Mouse (Mus musculus) MEL (cell line): Measurements from ENCODE around the gene Hebp1.

Experiments used
- CHD2 ChIP-seq: IDR thresholded peaks from 2 replicates; pipeline ENCODE4 v1.6.1; 2011; ENCODE audit warnings: low read length, improper control_type of control experiment
- CTCF ChIP-seq, 3 experiments: IDR thresholded peaks in 2 of 3; conservative IDR thresholded peaks in 1 of 3; 2 replicates each; pipeline ENCODE4 v1.5.1; 2011 to 2012; ENCODE audit warnings: low read length in 3 of 3, low read depth in 2 of 3, mild to moderate bottlenecking in 2 of 3, improper control_type of control experiment in 1 of 3, inconsistent platforms in 1 of 3, mixed read lengths in 1 of 3, moderate library complexity in 1 of 3; ENCODE audit not compliant: control insufficient read depth in 1 of 3, insufficient read depth in 1 of 3, poor library complexity in 1 of 3, severe bottlenecking in 1 of 3
- EP300 ChIP-seq, 2 experiments: IDR thresholded peaks; 2 replicates each; pipeline ENCODE4 v1.6.1; 2011; ENCODE audit warnings: improper control_type of control experiment in 2 of 2, low read length in 2 of 2, low read depth in 1 of 2, mild to moderate bottlenecking in 1 of 2
- GABPA ChIP-seq: IDR thresholded peaks from 2 replicates; pipeline ENCODE4 v1.6.1; 2012; ENCODE audit warnings: low read depth, mild to moderate bottlenecking, inconsistent platforms, low read length, improper control_type of control experiment, moderate library complexity
- HCFC1 ChIP-seq: IDR thresholded peaks from 2 replicates; pipeline ENCODE4 v1.6.1; 2012; ENCODE audit warnings: low read depth, mild to moderate bottlenecking, inconsistent platforms, low read length, improper control_type of control experiment, moderate library complexity
- NRF1 ChIP-seq: IDR thresholded peaks from 2 replicates; pipeline ENCODE4 v1.6.1; 2014; ENCODE audit warnings: low read depth, mild to moderate bottlenecking, inconsistent platforms, low read length, improper control_type of control experiment, moderate library complexity; ENCODE audit not compliant: poor library complexity, insufficient read depth, severe bottlenecking
- POLR2A ChIP-seq, 2 experiments: IDR thresholded peaks; 2 replicates each; pipeline ENCODE4 v1.6.1; 2011 to 2012; ENCODE audit warnings: low read length in 2 of 2, mild to moderate bottlenecking in 2 of 2, control low read depth in 1 of 2, improper control_type of control experiment in 1 of 2, low read depth in 1 of 2, moderate library complexity in 1 of 2; ENCODE audit not compliant: control insufficient read depth in 1 of 2, insufficient read depth in 1 of 2, poor library complexity in 1 of 2
- TBP ChIP-seq: IDR thresholded peaks from 2 replicates; pipeline ENCODE4 v1.8.0; 2011; ENCODE audit warnings: low read depth, low read length, improper control_type of control experiment
- USF2 ChIP-seq, 2 experiments: IDR thresholded peaks; 2 replicates each; pipeline ENCODE4 v1.6.1; 2011 to 2012; ENCODE audit warnings: improper control_type of control experiment in 2 of 2, low read length in 2 of 2, borderline replicate concordance in 1 of 2, inconsistent platforms in 1 of 2, low read depth in 1 of 2, mild to moderate bottlenecking in 1 of 2; ENCODE audit not compliant: insufficient read depth in 1 of 2

GRCm38 (mm10) chr6:135165706-135166105, 32.1 kb downstream of the Hebp1 start:
- TF ChIP-seq EP300 (IDR thresholded peaks at IDR 0.05; ENCODE audit: low read depth in 1 of 2, low read length in 2 of 2) (peak in 1 of 2 experiments; percentile 15; a peak in 1 of 4 replicates), USF2 (IDR thresholded peaks at IDR 0.05; ENCODE audit: borderline replicate concordance in 1 of 2, insufficient read depth in 1 of 2, low read depth in 1 of 2, low read length in 2 of 2) (no peak), POLR2A (IDR thresholded peaks at IDR 0.05; ENCODE audit: control insufficient read depth in 1 of 2, insufficient read depth in 1 of 2, low read depth in 1 of 2, low read length in 2 of 2, poor library complexity in 1 of 2) (no peak), HCFC1 (no peak), NRF1 (no peak), GABPA (no peak), CTCF (IDR thresholded peaks at IDR 0.05 in 2 of 3, conservative IDR thresholded peaks at IDR 0.05 in 1 of 3; ENCODE audit: control insufficient read depth in 1 of 3, insufficient read depth in 1 of 3, low read depth in 2 of 3, low read length in 3 of 3, poor library complexity in 1 of 3, severe bottlenecking in 1 of 3) (no peak), TBP (no peak), CHD2 (no peak)
